Mouse (Mus musculus): ENCODE data around the gene Dirc2. TPM values are rescaled to one million over a fixed set of nuclear protein-coding genes. Genes with fewer than 3 reads are reported as not detected.

Gene Dirc2
- polyA plus RNA-seq, 1 experiment from 2014 or later = 16.7 TPM

DNA sequence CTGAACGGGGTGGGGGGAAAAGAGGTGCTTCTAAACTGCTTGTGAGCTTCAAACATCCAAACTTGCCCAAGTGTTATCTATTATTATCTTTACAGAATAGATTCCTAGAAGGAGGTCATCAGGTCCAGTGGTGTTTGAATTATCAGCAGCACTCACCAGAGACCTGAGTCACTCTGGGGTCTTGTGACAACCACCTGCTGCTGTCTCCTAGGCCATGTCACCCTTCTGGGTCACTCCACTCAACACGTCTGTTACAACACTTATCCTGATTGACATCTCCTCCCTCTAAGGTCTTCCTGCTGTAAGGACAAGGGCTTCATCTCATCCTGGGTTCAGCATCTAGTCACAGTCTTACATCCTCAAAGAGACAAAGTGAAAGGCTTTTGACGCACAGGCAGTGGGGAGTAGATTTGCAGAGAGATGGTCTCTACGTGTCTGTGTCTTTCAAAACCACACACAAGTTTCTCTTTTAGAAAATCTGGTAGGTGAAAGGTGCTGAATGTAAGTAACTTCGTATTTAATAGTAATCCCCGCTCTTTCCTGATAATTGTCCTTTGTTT lies 22.9 kb upstream of the Dirc2 start:
- Histone ChIP-seq H3K27me3 (ENCODE audit: control insufficient read depth, insufficient read depth, low read length) (no peaks in the 10 kb centered on the region), H3K4me3 (ENCODE audit: low read depth, low read length) (no peak overlapping the region), H3K36me3 (ENCODE audit: control insufficient read depth, insufficient read depth, low read length) (no peaks in the 10 kb centered on the region), H3K4me2 (replicated peaks; ENCODE audit: low read depth, low read length) (no peak overlapping the region), H3K4me1 (ENCODE audit: control insufficient read depth, insufficient read depth, low read length) (no peaks in the 10 kb centered on the region), H3K27ac (ENCODE audit: low read length) (no peak overlapping the region), H3K9ac (replicated peaks; ENCODE audit: low read depth, low read length) (no peak overlapping the region), H3K9me3 (ENCODE audit: control insufficient read depth, low read depth, low read length) (no peaks in the 10 kb centered on the region)
- ATAC-seq (ENCODE audit: insufficient number of reproducible peaks, insufficient read depth, low FRiP score, low read depth) = no peak
- WGBS = 80% methylated on average over 6 of the region's 6 CpGs

DNA sequence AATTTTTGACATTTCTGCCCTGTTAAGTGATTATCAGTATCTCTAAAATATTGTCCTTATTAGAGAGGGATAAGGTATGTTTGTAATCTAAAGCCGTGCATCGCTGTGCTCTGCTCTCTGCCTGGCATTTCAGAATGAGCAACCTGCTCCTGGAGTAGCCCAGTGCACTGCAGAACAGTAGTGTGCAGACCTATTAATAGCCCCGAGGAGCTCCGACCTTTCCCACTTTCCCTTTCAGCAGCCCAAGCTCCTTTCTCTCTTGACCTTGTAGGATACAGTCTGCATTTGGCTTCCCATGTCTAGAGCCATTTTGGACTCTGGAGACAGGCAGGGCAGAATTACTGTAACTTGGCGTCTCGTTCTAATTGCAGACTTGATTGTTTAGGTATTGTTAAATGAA lies 19.2 kb upstream of the Dirc2 start:
- Histone ChIP-seq H3K4me3 (ENCODE audit: low read depth, low read length) (no peak overlapping the region), H3K36me3 (ENCODE audit: control insufficient read depth, insufficient read depth, low read length) (no peaks in the 10 kb centered on the region), H3K27ac (ENCODE audit: low read length) (no peak overlapping the region), H3K9ac (replicated peaks; ENCODE audit: low read depth, low read length) (no peak overlapping the region), H3K9me3 (ENCODE audit: control insufficient read depth, low read depth, low read length) (no peaks in the 10 kb centered on the region), H3K4me2 (replicated peaks; ENCODE audit: low read depth, low read length) (no peak overlapping the region), H3K4me1 (ENCODE audit: control insufficient read depth, insufficient read depth, low read length) (no peaks in the 10 kb centered on the region), H3K27me3 (ENCODE audit: control insufficient read depth, insufficient read depth, low read length) (no peaks in the 10 kb centered on the region)
- ATAC-seq (ENCODE audit: insufficient number of reproducible peaks, insufficient read depth, low FRiP score, low read depth) = no peak
- whole genome bisulfite sequencing = 89% methylated on average over 6 of the region's 6 CpGs

DNA sequence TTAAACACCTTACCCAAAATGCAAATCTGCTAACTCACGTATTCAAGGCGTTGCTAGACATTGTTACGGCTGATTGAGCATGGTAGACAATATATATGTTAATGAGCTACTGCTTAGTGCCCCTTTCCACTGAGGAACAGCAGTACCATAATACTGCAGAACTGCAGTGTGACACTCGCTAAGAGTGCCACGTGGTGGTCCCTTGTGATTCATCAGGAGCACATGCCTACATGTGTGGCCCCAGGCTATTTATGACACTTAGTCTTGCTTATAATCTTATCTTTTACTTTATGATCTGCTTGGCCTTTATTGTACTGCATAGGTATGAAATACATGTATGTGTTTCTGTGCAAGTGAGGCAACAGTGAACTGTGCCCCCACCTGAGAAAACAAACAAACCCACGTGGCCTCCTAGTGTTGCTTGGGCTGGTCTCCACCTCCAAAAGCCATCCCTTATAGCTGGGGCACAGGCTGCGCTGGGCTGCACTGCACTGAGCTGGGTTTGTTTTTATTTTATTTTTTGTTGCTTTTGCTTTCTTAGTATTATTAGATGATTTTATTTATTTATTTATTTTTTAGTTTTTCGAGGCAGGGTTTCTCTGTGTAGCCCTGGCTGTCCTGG lies 18.5 kb upstream of the Dirc2 start:
- no peak overlapping the region for H3K9ac ChIP-seq (replicated peaks; ENCODE audit: low read depth, low read length)
- no peak overlapping the region for H3K4me3 ChIP-seq (ENCODE audit: low read depth, low read length)
- H3K9me3 ChIP-seq (ENCODE audit: control insufficient read depth, low read depth, low read length) = no peaks in the 10 kb centered on the region
- H3K36me3 ChIP-seq (ENCODE audit: control insufficient read depth, insufficient read depth, low read length) = no peaks in the 10 kb centered on the region
- 87% methylated on average over 8 of the region's 8 CpGs for WGBS
- no peak overlapping the region for H3K27ac ChIP-seq (ENCODE audit: low read length)
- no peak overlapping the region for H3K4me2 ChIP-seq (replicated peaks; ENCODE audit: low read depth, low read length)
- no peak for ATAC-seq (ENCODE audit: insufficient number of reproducible peaks, insufficient read depth, low FRiP score, low read depth)
- no peaks in the 10 kb centered on the region for H3K27me3 ChIP-seq (ENCODE audit: control insufficient read depth, insufficient read depth, low read length)
- no peaks in the 10 kb centered on the region for H3K4me1 ChIP-seq (ENCODE audit: control insufficient read depth, insufficient read depth, low read length)

DNA sequence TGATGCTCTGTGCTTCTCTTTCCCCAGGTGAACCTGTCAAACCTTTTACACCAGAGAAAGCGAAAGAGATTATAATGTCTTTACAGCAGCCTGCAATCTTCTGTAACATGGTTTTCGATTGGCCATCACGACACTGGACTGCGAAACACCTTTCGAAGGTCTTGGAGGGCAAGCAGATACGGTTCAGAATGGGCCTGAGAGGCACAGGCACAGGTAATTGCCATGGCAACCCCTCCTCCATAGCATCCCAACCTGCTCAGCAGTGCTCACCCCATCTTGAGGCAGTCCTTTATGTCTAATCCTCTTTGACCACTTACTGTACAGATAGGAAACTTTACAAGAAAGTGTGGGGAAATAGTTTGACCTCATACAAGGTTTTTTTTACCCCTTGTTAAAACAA lies 18.0 kb upstream of the Dirc2 start:
- Histone ChIP-seq H3K9me3 (ENCODE audit: control insufficient read depth, low read depth, low read length) (no peaks in the 10 kb centered on the region), H3K27ac (ENCODE audit: low read length) (no peak overlapping the region), H3K36me3 (ENCODE audit: control insufficient read depth, insufficient read depth, low read length) (no peaks in the 10 kb centered on the region), H3K9ac (replicated peaks; ENCODE audit: low read depth, low read length) (no peak overlapping the region), H3K4me3 (ENCODE audit: low read depth, low read length) (no peak overlapping the region), H3K4me2 (replicated peaks; ENCODE audit: low read depth, low read length) (no peak overlapping the region), H3K4me1 (ENCODE audit: control insufficient read depth, insufficient read depth, low read length) (no peaks in the 10 kb centered on the region), H3K27me3 (ENCODE audit: control insufficient read depth, insufficient read depth, low read length) (no peaks in the 10 kb centered on the region)
- 72% methylated on average over 6 of the region's 6 CpGs for WGBS
- no peak for ATAC-seq (ENCODE audit: insufficient number of reproducible peaks, insufficient read depth, low FRiP score, low read depth)

DNA sequence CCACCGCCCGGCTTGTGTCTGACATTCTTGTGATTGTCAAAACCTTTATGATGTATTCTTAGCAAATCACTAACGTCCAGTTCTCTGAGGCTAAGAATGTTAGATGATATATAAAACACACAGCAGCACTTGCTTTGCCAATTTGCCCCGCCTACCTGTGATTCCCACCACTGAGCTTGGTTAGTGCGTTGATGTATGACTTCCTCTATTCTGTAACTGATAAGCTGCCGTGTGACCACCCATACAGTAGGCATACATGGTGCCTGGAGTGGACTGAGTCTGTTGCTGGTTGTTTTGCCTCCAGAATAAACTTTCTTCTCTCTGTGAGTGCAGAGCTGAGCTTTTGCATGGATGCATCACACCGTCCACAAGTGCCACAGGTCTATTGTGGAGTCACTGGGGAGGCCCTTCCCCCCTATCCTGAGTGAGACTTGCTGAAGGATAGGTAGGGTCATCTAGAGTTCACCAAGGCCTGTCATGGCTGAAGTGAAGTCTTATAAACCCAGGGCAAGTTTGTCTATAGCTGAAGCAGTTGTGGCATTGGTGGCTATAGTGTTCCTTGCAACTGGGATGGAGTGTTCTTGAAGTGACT lies 15.1 kb upstream of the Dirc2 start:
- H3K9me3 ChIP-seq (ENCODE audit: control insufficient read depth, low read depth, low read length) = no peaks in the 10 kb centered on the region
- no peaks in the 10 kb centered on the region for H3K36me3 ChIP-seq (ENCODE audit: control insufficient read depth, insufficient read depth, low read length)
- no peak overlapping the region for H3K4me3 ChIP-seq (ENCODE audit: low read depth, low read length)
- no peak overlapping the region for H3K9ac ChIP-seq (replicated peaks; ENCODE audit: low read depth, low read length)
- WGBS = 54% methylated on average over 7 of the region's 7 CpGs
- H3K4me2 ChIP-seq (replicated peaks; ENCODE audit: low read depth, low read length) = no peak overlapping the region
- H3K27ac ChIP-seq (ENCODE audit: low read length) = no peak overlapping the region
- ATAC-seq (ENCODE audit: insufficient number of reproducible peaks, insufficient read depth, low FRiP score, low read depth) = no peak
- no peaks in the 10 kb centered on the region for H3K4me1 ChIP-seq (ENCODE audit: control insufficient read depth, insufficient read depth, low read length)
- no peaks in the 10 kb centered on the region for H3K27me3 ChIP-seq (ENCODE audit: control insufficient read depth, insufficient read depth, low read length)

DNA sequence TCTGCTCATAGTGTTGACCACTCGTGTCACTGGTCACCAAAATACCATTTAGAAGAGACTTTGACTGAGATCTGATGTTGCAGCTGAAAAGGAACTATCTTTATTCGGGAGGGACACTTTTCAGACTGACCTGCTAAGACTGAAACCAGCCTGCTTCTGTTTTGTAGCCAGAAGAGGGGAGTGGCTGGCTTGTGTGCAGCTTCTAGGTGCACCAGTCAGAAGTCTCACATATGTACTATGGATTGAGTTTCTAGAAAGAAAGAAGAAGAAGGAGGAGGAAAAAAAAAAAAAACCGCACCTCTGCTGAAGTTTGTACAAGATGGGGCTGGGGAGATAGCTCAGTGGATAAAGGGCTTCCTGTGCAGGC lies 14.0 kb upstream of the Dirc2 start:
- Histone ChIP-seq H3K9ac (replicated peaks; ENCODE audit: low read depth, low read length) (no peak overlapping the region), H3K9me3 (ENCODE audit: control insufficient read depth, low read depth, low read length) (no peaks in the 10 kb centered on the region), H3K36me3 (ENCODE audit: control insufficient read depth, insufficient read depth, low read length) (no peaks in the 10 kb centered on the region), H3K27ac (ENCODE audit: low read length) (no peak overlapping the region), H3K27me3 (ENCODE audit: control insufficient read depth, insufficient read depth, low read length) (no peaks in the 10 kb centered on the region), H3K4me3 (ENCODE audit: low read depth, low read length) (no peak overlapping the region), H3K4me2 (replicated peaks; ENCODE audit: low read depth, low read length) (no peak overlapping the region), H3K4me1 (ENCODE audit: control insufficient read depth, insufficient read depth, low read length) (no peaks in the 10 kb centered on the region)
- 84% methylated on average over 3 of the region's 3 CpGs for WGBS
- no peak for ATAC-seq (ENCODE audit: insufficient number of reproducible peaks, insufficient read depth, low FRiP score, low read depth)

DNA sequence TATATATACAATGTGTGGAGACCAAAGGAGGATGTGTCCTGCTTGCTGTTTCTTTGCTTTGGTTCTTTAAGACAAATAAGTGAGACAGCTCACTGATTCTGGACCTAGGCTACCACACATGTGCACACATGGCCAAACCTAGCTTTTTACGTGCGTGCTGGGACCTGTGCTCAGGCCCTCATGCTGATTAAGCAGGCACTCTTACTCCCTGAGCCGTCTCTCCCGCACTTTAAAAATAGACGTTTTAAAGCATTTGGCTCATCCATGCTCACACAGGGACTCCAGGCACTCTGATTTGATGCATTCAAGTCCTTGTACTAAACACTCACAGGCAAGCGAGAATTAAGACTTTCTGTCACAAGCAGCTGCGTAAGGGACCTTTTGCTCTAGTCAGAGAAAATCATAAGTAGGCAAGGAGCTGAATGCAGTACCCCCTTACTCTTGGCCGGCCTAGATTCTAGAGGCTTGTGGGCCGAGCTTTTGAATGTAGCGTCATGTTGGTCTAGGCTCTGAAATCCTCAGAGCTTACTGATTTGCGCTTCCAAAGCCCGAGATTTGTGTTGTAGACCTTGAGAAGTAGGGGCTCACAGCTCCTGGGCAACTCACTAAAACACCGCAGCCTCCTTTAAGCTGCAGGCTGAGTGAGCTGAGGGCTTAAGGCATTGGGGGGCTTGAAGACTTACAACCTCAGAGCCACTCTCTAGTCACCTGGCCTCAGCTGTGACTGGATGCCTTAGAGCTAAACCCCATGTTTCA lies 13.5 kb upstream of the Dirc2 start:
- Histone ChIP-seq H3K9me3 (ENCODE audit: control insufficient read depth, low read depth, low read length) (no peaks in the 10 kb centered on the region), H3K4me3 (ENCODE audit: low read depth, low read length) (no peak overlapping the region), H3K27me3 (ENCODE audit: control insufficient read depth, insufficient read depth, low read length) (no peaks in the 10 kb centered on the region), H3K4me1 (ENCODE audit: control insufficient read depth, insufficient read depth, low read length) (no peaks in the 10 kb centered on the region), H3K27ac (ENCODE audit: low read length) (no peak overlapping the region), H3K36me3 (ENCODE audit: control insufficient read depth, insufficient read depth, low read length) (no peaks in the 10 kb centered on the region), H3K4me2 (replicated peaks; ENCODE audit: low read depth, low read length) (no peak overlapping the region), H3K9ac (replicated peaks; ENCODE audit: low read depth, low read length) (no peak overlapping the region)
- ATAC-seq (ENCODE audit: insufficient number of reproducible peaks, insufficient read depth, low FRiP score, low read depth) = no peak
- WGBS = 89% methylated on average over 13 of the region's 13 CpGs

DNA sequence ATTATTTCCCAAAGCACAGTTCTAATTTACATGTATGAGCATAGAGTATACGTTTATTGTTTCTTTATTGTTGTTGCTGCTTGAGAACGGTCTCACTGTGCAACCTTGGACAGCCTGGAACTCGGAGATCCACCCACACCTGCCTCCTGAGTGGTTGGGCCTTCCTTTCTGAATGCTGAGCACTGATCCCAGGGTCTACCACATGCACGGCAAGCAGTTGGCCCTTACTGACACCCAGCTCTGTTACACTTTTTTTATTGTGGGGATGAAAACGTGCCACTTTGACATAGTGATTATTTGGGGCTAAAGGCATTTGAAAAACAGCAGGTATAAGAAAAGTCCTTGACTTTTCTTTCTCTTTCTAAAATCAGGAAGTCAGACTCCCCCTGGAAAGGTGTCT lies 12.5 kb upstream of the Dirc2 start:
- no peaks in the 10 kb centered on the region for H3K27me3 ChIP-seq (ENCODE audit: control insufficient read depth, insufficient read depth, low read length)
- H3K4me1 ChIP-seq (ENCODE audit: control insufficient read depth, insufficient read depth, low read length) = no peaks in the 10 kb centered on the region
- H3K9me3 ChIP-seq (ENCODE audit: control insufficient read depth, low read depth, low read length) = no peaks in the 10 kb centered on the region
- H3K4me3 ChIP-seq (ENCODE audit: low read depth, low read length) = no peak overlapping the region
- H3K27ac ChIP-seq (ENCODE audit: low read length) = no peak overlapping the region
- H3K4me2 ChIP-seq (replicated peaks; ENCODE audit: low read depth, low read length) = no peak overlapping the region
- no peaks in the 10 kb centered on the region for H3K36me3 ChIP-seq (ENCODE audit: control insufficient read depth, insufficient read depth, low read length)
- 84% methylated on average over 5 of the region's 5 CpGs for WGBS
- no peak for ATAC-seq (ENCODE audit: insufficient number of reproducible peaks, insufficient read depth, low FRiP score, low read depth)
- no peak overlapping the region for H3K9ac ChIP-seq (replicated peaks; ENCODE audit: low read depth, low read length)
